Mouse (Mus musculus) adipocyte (in vitro differentiated cells): ENCODE data around the gene Mid1ip1.

Source experiments
- DNase-seq: peaks from one replicate; pipeline ENCODE4 v3.0.0-alpha.2; 2016; ENCODE audit warnings: low spot score

Gene Mid1ip1

DNA sequence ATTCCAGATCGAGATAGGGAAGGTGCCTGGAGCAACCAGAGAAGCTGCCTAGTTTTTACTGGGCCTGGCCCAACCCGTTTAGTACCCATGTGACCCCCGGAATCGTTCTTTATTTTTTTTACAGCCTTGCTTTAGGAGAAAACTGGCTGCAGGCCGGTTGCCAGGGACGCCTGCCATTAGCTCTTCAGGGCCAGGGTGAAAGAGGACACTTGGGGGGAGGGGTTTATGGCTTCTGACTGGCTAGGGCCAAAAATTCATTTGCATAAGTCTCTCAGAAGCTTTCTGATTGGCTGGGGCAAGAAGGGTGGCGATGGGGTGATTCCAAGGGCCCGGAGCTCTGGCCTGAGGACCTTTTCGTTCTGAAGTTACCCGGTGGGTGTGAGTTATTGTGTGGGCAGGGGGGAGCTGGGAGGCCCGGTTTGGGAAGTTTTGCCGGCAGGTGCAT lies at the start of gene Mid1ip1:
Mid1ip1 (plus strand) TSS at position 318 of the 445 bp plus-strand sequence.
- DNase-seq: peak; percentile 96

DNA sequence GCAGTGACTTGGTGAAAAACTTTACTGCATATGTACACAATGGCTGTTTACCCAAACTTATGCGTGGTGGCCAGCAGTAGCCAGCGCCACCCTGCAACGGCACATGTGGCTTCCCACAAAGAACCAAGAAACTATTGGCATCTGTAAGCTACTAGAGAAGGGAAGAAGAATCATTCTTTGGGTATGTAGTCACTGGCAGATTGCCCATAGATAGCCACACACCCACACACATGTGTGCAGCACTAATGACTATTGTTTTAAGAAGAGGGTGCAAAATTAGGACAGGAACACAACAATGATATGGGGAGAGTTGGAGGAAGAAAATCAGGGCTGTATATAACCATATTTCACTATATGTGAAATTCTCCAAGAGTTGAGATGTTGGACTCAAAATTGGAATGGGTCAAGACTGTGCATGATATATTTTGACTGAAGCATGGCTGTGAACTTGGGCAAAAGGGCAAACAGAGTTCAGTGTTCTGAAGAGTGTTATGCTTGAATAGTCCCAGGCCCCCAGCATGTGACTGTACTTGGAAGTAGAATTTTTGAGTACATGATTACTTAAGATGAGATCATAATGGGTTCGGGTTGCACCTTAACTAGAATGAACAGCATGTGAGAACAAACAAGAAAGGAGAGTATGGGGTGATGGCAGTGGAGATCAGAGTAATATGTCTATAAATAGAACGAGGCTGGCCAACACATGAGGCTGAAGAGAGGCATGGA lies 20.2 kb upstream of the Mid1ip1 start:
- peak; percentile 14 for DNase-seq

DNA sequence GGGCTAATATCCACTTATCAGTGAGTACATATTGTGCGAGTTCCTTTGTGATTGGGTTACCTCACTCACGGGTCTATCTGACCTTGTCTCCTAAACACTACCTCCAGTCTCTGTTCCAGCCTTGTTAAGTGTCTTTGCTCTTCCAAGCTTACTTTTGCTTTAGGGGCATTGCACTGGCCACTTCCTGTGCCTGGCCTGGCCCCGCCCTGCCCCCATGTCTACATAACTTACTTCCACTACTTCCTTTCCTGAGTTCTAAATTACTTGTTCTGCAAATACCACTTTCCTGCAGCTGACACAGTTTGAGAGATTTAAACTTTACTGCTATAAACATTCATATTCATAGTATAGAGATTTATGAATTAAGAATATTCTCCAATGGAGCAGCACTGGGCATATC lies 8.1 kb upstream of the Mid1ip1 start:
- DNase-seq: no peak

DNA sequence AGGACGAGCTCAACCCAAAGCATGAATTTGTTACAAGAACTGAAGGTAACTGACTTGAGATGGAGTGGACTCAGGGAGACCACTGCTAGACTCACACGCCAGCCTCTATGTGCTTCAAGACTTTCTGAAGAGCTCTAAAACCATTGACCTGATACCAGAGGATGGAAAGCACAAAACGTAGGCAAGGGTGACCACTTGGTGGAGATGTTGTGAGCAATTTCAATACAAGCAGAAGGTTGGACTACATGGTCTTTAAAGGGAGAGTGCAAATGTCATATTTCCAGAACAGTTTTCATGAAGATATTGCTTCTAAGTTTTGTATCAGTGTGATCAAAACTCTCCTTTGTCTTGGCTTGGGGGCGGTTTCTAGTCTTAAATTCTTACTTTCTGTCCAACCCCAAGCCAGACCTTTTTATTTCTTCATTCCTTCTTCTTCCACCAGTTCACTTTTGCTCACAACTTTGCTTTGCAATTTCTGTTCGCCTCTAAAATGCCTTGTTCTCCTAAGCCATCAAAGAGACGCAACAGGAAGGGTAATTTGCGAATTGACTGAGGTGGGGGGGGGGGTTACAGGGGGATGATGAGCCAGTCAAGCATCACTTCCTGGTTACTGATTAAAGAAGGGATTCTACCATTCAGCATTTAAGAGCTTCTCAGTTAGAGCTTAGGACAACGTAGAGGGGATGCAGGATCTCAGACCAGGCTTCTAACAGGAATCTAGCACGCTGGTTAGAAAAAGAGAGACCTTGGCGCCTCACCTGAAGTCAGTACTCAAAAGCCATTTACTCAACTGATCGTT lies 775 bp upstream of the Mid1ip1 start:
- peak; percentile 68 for DNase-seq

DNA sequence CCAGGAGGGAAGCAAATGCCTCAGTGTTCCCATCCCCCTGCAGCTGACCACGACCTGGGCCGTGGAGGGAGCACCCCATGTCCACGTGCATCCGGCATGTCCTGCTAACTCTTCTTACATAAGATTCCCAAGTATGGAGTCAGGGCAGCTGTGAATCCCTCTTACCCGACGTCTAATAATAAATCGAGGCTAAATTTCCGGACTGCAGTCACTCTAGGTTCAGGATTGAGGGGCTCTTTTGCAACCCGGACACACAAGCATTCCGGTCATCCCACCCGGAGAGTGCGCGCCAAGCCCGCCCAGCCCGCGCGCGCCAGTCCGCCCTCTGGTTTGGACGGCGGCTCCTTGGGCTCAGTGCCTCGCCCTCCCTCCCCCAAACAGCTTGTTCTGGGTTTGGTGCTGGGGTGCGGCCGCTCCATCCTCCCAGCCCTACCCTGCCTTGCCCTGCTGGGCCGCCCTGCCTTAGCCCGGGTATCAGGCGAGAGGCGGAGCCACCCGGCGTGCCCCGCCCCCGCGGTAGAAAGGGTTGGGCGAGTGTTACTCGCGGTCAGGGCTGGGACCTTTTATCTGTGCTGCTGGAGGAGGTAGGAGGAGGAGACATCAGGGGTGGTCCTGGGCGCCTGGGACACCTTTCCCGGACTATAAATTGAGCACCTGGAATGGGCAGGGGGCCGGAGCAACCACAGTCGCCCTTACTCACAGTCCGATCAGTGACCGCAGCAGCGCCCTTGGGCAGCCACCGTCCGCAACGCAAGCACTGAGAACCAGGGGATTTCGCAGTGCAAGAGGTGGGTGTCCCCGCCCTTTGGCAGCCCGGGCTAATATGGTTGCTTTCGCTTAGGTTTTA lies 2.3 kb downstream of the Mid1ip1 start:
- peak; percentile 84 for DNase-seq

DNA sequence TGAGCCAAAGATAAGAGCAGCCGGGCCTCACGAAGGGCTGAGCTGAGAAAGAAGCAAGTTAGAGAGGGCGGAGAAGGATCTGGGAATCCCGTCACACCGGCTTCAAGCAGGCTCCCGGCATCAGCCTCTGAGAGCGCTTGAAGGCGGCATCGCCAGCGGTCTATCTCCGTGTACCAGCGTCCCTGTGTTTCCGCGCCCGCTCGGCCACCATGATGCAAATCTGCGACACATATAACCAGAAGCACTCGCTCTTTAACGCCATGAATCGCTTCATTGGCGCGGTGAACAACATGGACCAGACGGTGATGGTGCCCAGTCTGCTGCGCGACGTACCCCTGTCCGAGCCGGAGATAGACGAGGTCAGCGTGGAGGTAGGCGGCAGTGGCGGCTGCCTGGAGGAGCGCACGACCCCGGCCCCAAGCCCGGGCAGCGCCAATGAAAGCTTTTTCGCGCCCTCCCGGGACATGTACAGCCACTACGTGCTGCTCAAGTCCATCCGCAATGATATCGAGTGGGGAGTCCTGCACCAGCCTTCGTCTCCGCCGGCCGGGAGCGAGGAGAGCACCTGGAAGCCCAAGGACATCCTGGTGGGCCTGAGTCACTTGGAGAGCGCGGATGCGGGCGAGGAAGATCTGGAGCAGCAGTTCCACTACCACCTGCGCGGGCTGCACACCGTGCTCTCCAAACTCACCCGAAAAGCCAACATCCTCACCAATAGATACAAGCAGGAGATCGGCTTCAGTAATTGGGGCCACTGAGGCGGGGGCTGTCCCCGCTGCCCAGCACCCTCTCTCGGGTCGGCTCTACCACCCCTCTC lies 3.4 kb downstream of the Mid1ip1 start:
- peak; percentile 44 for DNase-seq

DNA sequence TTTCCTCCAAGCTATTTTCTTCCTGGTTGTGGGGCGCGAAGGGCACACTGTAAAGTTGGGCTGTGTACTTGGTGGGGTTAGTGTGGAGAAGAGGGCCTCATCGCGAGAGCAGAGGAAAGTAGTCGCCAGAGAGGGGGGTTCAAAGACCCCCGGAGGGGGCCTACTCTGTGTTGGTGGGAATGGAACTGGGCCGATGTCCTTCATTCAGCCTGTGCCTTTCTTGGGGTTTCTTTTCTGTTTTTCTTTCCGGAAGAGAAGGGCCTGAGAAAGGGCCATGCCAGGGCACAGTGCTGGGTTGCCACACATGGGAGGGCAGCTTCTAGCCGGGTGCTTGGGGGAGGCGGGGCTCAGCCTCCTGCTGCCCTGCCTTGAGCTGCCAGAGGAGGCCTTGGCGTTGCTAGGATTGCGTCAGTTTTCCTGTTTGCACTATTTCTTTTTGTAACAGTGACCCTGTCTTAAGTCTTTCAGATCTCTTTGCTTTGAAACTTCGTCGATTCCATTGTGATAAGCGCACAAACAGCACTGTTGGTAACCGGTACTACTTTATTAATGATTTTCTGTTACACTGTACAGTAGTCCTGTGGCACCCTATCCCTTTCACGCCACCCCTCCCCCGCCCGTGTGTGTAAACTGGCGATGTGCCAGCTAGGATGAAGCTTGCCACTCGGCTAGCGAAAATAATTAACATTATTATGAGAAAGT lies 4.2 kb downstream of the Mid1ip1 start:
- DNase-seq: peak; percentile 91

DNA sequence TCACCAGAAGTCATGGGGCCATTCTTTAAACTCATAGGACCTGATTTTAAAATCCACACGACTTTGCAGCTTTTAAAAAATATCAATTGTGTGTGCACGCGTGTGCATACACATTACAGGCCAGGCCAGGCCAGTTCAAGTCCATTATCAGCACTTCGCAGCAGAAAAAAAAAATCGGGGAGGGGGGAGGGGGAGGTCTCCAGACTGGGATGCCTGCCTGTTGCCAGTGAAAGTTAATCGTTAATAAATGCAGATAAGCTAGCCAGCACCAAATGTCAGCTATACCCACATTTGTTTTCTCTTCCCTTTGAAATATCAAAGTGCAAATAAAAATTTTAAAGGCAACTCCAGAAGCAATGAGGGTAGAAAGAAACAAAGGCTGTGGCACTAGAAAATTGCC lies 5.6 kb downstream of the Mid1ip1 start:
- DNase-seq: no peak

DNA sequence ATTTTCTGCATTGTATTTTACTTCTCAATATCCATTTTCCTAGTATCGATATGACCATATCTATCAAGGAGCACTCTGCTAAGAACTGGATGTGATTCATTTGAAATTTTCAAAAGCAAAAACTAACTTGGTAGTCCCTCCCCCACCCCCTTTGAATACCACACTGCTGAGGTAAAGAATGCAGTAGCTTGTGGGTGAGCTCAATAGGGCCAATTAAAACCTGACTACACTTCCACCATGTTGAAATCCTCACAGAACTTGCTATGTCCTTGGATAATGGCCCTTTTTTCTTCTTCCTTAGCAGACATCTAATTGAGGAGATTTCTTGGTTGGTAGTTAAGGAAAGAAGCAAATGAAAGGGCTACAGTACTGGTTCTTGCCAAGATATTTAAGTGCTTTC lies 9.8 kb downstream of the Mid1ip1 start:
- DNase-seq: no peak

DNA sequence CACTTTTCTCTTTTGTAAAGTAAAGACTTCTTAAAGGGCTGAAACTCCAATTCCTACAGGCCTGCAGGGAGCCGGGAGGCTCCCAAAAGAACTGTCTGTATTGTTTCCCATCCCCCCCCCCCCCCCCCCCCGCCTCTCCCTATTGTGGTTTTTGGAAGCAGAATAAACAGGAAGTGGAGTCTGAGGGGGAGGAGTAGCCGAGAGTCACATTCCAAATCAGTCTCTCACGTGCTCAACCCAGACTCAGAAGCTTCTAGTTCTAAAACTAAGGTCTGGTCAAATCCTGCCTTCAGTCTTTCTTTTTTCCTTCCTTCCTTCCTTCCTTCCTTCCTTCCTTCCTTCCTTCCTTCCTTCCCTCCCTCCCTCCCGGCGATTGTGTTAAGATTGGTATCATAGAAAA lies 14.7 kb downstream of the Mid1ip1 start:
- DNase-seq: peak; percentile 62

DNA sequence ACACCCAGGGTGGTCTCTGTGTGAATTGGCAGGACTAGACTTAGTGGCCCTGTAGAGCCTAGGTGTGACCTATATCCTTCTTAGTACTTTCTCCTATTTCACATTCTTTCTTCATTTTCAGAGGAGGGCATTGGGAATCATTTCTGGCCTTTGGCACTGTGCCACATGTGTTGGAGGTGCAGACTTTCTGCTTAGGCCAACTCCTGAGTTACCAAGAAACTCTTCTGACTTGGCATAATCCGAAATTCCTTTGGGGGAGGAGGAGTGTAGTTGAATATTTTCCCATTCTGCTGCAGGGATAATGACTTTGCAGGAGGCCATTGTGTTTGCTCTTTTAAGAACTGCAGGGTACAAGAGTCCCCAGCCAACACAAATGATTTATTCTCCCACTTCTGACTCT lies 19.6 kb downstream of the Mid1ip1 start:
- peak; percentile 87 for DNase-seq

DNA sequence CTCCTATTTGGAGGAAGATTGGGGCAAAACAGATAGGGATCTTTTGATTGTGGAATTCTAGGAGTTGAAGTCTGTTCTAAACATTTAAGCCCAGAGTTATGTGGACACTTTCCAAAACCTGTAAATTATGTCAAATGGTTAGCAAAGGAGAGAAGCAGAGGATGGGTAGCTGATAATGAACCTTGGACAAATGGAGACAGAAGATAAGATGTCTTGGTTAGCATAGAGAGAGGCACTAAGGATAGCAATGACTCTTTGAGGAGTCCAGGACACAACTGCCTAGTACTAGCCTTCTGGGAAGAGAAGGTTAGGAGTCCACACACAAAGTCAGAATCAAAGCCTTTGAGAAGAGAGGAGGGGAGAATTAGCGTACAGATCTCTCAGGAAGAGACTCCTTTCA lies 20.1 kb downstream of the Mid1ip1 start:
- no peak for DNase-seq

DNA sequence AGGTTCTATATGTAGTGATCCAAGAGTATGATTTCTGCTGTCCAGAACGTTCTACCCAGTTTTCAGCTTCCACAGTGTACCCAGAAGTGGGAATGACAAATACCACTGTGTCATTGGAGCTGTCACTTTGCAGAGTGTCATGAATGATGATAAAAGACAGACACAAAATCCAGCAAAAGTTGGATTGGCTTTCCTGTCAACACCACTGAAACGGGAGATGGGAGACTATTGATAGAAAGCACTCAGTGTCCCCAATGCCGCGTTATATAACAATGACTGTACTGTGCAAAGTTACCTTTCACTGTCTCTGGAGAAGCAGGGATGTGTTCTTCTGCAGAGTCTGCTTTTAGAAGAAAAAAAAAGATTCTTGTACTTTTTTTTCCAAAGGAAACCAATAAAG lies 44.1 kb downstream of the Mid1ip1 start:
- no peak for DNase-seq

DNA sequence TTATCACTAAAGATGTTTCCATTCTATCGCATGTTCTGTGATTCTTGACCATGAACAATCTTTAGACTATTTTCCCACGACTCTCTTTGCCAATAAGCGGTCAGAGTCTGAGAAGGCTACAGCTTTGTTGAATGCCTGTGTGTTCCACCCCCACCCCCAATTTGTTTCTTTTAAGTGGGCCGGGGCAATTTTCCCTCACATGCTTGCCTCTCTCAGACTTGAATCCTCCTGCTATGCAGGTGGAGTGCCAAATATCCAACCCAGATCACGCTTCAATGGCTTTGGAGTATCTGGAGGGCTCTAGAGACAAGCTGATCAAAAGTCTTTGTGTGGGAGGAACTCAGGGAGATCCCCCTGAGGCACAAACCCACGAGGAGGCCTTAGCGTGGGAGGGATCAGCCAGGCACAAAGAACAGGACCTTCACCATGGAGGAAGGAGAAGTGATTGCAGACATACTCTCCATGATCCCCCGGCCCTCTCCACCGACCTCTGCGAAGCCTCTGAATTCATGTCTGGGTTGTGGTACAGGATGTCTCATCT lies 48.7 kb downstream of the Mid1ip1 start:
- no peak for DNase-seq
